Comparison of ENCODE assay signal across 10 mouse cellular contexts in genomic region chr10:86023149-86023548, GRCm38 (mm10). TPM values are rescaled to one million over a fixed set of nuclear protein-coding genes. Genes with fewer than 3 reads are reported as not detected.
DNase-seq lines count a peak whose midpoint lies in the region; ATAC-seq and TF ChIP-seq lines count a peak whose summit lies in the region.
"Had no signal": no experiment of that assay in that cellular context is flagged by ENCODE, and none has a peak within 500 bp of the region (broad histone marks: within the 10 kb centered on the region; RNA-seq: fewer than 3 reads in every experiment).

No protein-coding gene starts in this region.

- H3K27me3 ChIP-seq in forebrain, embryonic 10.5 days (ENCODE audit: poor library complexity, severe bottlenecking) = no peaks in the 10 kb centered on the region
- H3K27me3 ChIP-seq in forebrain, embryonic 11.5 days (ENCODE audit: control insufficient read depth, insufficient read depth, low read length) = no peaks in the 10 kb centered on the region
- no peaks in the 10 kb centered on the region for H3K27me3 ChIP-seq in lung, embryonic 14.5 days (ENCODE audit: insufficient read depth, low read length)
- H3K27me3 ChIP-seq in intestine, embryonic 14.5 days (replicated peaks; ENCODE audit: control insufficient read depth, insufficient read depth, low read length) = no peaks in the 10 kb centered on the region
- no peaks in the 10 kb centered on the region for H3K27me3 ChIP-seq in stomach, embryonic 14.5 days (ENCODE audit: control insufficient read depth, insufficient read depth, low read length)

- DNase-seq in forebrain, embryonic 10.5 days (ENCODE audit: extremely low spot score, low spot score) = no peak
- DNase-seq in forebrain, embryonic 11.5 days (ENCODE audit: low spot score) = no peak
- DNase-seq in lung, embryonic 14.5 days = no peak
- no peak for DNase-seq in lung, adult 2 months
- no peak for DNase-seq in intestine, embryonic 14.5 days (ENCODE audit: low spot score)
- DNase-seq in thymus, postnatal 4 days = no peak
- DNase-seq in spleen, postnatal 4 days (ENCODE audit: low spot score in 2 of 2) = no peak
- DNase-seq: cerebellum, postnatal 36 days; thymus, adult 2 months had no signal

- peaks cover 21% of the 10 kb centered on the region for H3K4me1 ChIP-seq in forebrain, embryonic 10.5 days
- no peaks in the 10 kb centered on the region for H3K4me1 ChIP-seq in forebrain, embryonic 11.5 days (replicated peaks; ENCODE audit: control insufficient read depth, insufficient read depth, low read length)
- peaks cover 4% of the 10 kb centered on the region; the same call in 1 of the 2 replicates for H3K4me1 ChIP-seq in lung, embryonic 14.5 days (ENCODE audit: insufficient read depth)
- peaks cover 2% of the 10 kb centered on the region for H3K4me1 ChIP-seq in lung, adult 2 months (ENCODE audit: control insufficient read depth, insufficient read depth, low read length)
- H3K4me1 ChIP-seq in intestine, embryonic 14.5 days (replicated peaks; ENCODE audit: control insufficient read depth, insufficient read depth, low read length) = 0 out of 2 replicates have a peak, but pooled peaks cover 11% of the 10 kb centered on the region
- no peaks in the 10 kb centered on the region for H3K4me1 ChIP-seq in stomach, embryonic 14.5 days (ENCODE audit: control insufficient read depth, insufficient read depth, low read length)

- peaks cover 7% of the 10 kb centered on the region for H3K36me3 ChIP-seq in forebrain, embryonic 10.5 days (replicated peaks)
- no peaks in the 10 kb centered on the region for H3K36me3 ChIP-seq in forebrain, embryonic 11.5 days (ENCODE audit: control insufficient read depth, insufficient read depth, low read length)
- no peaks in the 10 kb centered on the region for H3K36me3 ChIP-seq in lung, embryonic 14.5 days (ENCODE audit: insufficient read depth)
- 0 out of 2 replicates have a peak, but pooled peaks cover 7% of the 10 kb centered on the region for H3K36me3 ChIP-seq in intestine, embryonic 14.5 days (ENCODE audit: control insufficient read depth, insufficient read depth, low read length)
- H3K36me3 ChIP-seq in stomach, embryonic 14.5 days (ENCODE audit: control insufficient read depth, insufficient read depth, low read length) = no peaks in the 10 kb centered on the region

- TF ChIP-seq CTCF in lung, embryonic 14.5 days (IDR thresholded peaks at IDR 0.05; ENCODE audit: low read depth) = no peak
- TF ChIP-seq CTCF in lung, adult 2 months (IDR thresholded peaks at IDR 0.05; ENCODE audit: insufficient read depth, low read length) = no peak

- H3K4me3 ChIP-seq in forebrain, embryonic 10.5 days = peak overlapping the region; percentile 92
- no peak overlapping the region for H3K4me3 ChIP-seq in forebrain, embryonic 11.5 days (ENCODE audit: low read depth, low read length)
- H3K4me3 ChIP-seq in lung, embryonic 14.5 days (ENCODE audit: low read depth, low read length) = peak overlapping the region; percentile 88; the same call in 1 of the 2 replicates
- no peak overlapping the region for H3K4me3 ChIP-seq in lung, adult 2 months (replicated peaks; ENCODE audit: extremely low read depth, low read depth, low read length)
- H3K4me3 ChIP-seq in intestine, embryonic 14.5 days (ENCODE audit: low read depth, low read length) = 0 out of 2 replicates have a peak overlapping the region, but pooled peaks have one; percentile 90
- no peak overlapping the region; the same call in 1 of the 2 replicates for H3K4me3 ChIP-seq in stomach, embryonic 14.5 days (ENCODE audit: low read depth, low read length)

- no peak overlapping the region for H3K4me2 ChIP-seq in forebrain, embryonic 11.5 days (ENCODE audit: low read depth, low read length, severe bottlenecking)
- peak overlapping the region; percentile 79 for H3K4me2 ChIP-seq in lung, embryonic 14.5 days
- H3K4me2 ChIP-seq in intestine, embryonic 14.5 days (ENCODE audit: low read length) = peak overlapping the region; percentile 79
- H3K4me2 ChIP-seq in stomach, embryonic 14.5 days (replicated peaks; ENCODE audit: low read depth, low read length) = peak overlapping the region; percentile 66

- ATAC-seq in forebrain, embryonic 11.5 days (replicated peaks; ENCODE audit: low FRiP score) = no peak
- no peak for ATAC-seq in lung, embryonic 14.5 days (ENCODE audit: insufficient read depth)
- ATAC-seq in intestine, embryonic 14.5 days (replicated peaks; ENCODE audit: low FRiP score, low TSS enrichment, low read depth) = no peak
- ATAC-seq in stomach, embryonic 14.5 days (ENCODE audit: insufficient number of reproducible peaks, insufficient read depth, low FRiP score, low read depth) = no peak

- no peak for TF ChIP-seq POLR2A in lung, adult 2 months (IDR thresholded peaks at IDR 0.05; ENCODE audit: borderline replicate concordance, extremely low read depth, low read depth, low read length)

- no peak overlapping the region for H3K9ac ChIP-seq in forebrain, embryonic 11.5 days (ENCODE audit: low read length)
- H3K9ac ChIP-seq in lung, embryonic 14.5 days = no peak overlapping the region
- H3K9ac ChIP-seq in intestine, embryonic 14.5 days (ENCODE audit: low read length) = no peak overlapping the region
- no peak overlapping the region for H3K9ac ChIP-seq in stomach, embryonic 14.5 days (replicated peaks; ENCODE audit: low read depth, low read length)

- no peak overlapping the region for H3K27ac ChIP-seq in forebrain, embryonic 10.5 days
- no peak overlapping the region for H3K27ac ChIP-seq in forebrain, embryonic 11.5 days (ENCODE audit: low read depth, low read length)
- no peak overlapping the region for H3K27ac ChIP-seq in lung, embryonic 14.5 days (ENCODE audit: low read depth)
- no peak overlapping the region for H3K27ac ChIP-seq in intestine, embryonic 14.5 days (ENCODE audit: low read depth)
- no peak overlapping the region for H3K27ac ChIP-seq in stomach, embryonic 14.5 days (ENCODE audit: low read length)

- no peaks in the 10 kb centered on the region for H3K9me3 ChIP-seq in forebrain, embryonic 10.5 days
- no peaks in the 10 kb centered on the region for H3K9me3 ChIP-seq in forebrain, embryonic 11.5 days (ENCODE audit: control insufficient read depth, low read length)
- H3K9me3 ChIP-seq in lung, embryonic 14.5 days (ENCODE audit: low read depth, low read length) = no peaks in the 10 kb centered on the region
- no peaks in the 10 kb centered on the region for H3K9me3 ChIP-seq in intestine, embryonic 14.5 days (ENCODE audit: control insufficient read depth, low read length)
- H3K9me3 ChIP-seq in stomach, embryonic 14.5 days (ENCODE audit: control insufficient read depth, low read depth, low read length) = no peaks in the 10 kb centered on the region

RNA-seq across cellular contexts. Expression of gene Fbxo7, which starts 1.4 kb away (rescaled TPM):
- 17.7 and 18.4 TPM in 2 replicates for polyA plus RNA-seq in forebrain, embryonic 10.5 days (2016; fragmentation: Nextera tagmentation; extraction: Ambion mirVana)
- 20.0 and 20.3 TPM in 2 replicates for polyA plus RNA-seq in forebrain, embryonic 11.5 days (2014; fragmentation: Nextera tagmentation; extraction: Ambion mirVana)
- polyA plus RNA-seq in lung, embryonic 14.5 days (2014; fragmentation: Nextera tagmentation; extraction: Ambion mirVana) = 21.3 and 22.1 TPM in 2 replicates
- polyA plus RNA-seq in lung, adult 2 months (2012; rRNA removed) = 16.6 and 23.9 TPM in 2 replicates
- 28.5 and 31.0 TPM in 2 replicates for polyA plus RNA-seq in intestine, embryonic 14.5 days (2014; fragmentation: Nextera tagmentation; extraction: Ambion mirVana)
- polyA plus RNA-seq in stomach, embryonic 14.5 days (2014; fragmentation: Nextera tagmentation; extraction: Ambion mirVana) = 34.3 and 37.6 TPM in 2 replicates

RNA-seq across cellular contexts. Expression of gene Bpifc, which starts 11.5 kb away (rescaled TPM):
- not detected in 2 replicates for polyA plus RNA-seq in forebrain, embryonic 10.5 days (2016; fragmentation: Nextera tagmentation; extraction: Ambion mirVana)
- not detected in 2 replicates for polyA plus RNA-seq in forebrain, embryonic 11.5 days (2014; fragmentation: Nextera tagmentation; extraction: Ambion mirVana)
- polyA plus RNA-seq in lung, embryonic 14.5 days (2014; fragmentation: Nextera tagmentation; extraction: Ambion mirVana) = 0.07 and 0.08 TPM in 2 replicates
- polyA plus RNA-seq in lung, adult 2 months (2012; rRNA removed) = 2.9 TPM in 1 of 2 replicates, not detected in the other
- polyA plus RNA-seq in intestine, embryonic 14.5 days (2014; fragmentation: Nextera tagmentation; extraction: Ambion mirVana) = 0.07 TPM in 1 of 2 replicates, not detected in the other
- 0.23 TPM in 1 of 2 replicates, not detected in the other for polyA plus RNA-seq in stomach, embryonic 14.5 days (2014; fragmentation: Nextera tagmentation; extraction: Ambion mirVana)

Comparison
In these comparisons a context has a peak if more than half of its experiments do, and no peak if none do; other contexts are left out.
1. H3K4me3 ChIP-seq: peak in forebrain, embryonic 10.5 days (single experiment), lung, embryonic 14.5 days (single experiment) and intestine, embryonic 14.5 days (single experiment); none in forebrain, embryonic 11.5 days (single experiment), lung, adult 2 months (single experiment) and stomach, embryonic 14.5 days (single experiment).